Mouse (Mus musculus) cerebellum, adult 11-12 months (tissue): ENCODE measurements around the gene Scarb1.
A peak's percentile ranks its signal among the peaks of the same experiment; 100 is the strongest.

Experiments used
- DNase-seq: peaks from one replicate; pipeline ENCODE4 v3.0.0; 2022

The Scarb1 gene

GRCm38 (mm10) chr5:125268033-125268765, 72.7 kb downstream of the Scarb1 start:
- peak; percentile 67 for DNase-seq

GRCm38 (mm10) chr5:125267150-125267961, 73.5 kb downstream of the Scarb1 start:
- DNase-seq, result peak; percentile 79

- DNase-seq, result no peak
Observed at GRCm38 (mm10) chr5:125266128-125266527, 74.8 kb downstream of the Scarb1 start.

GRCm38 (mm10) chr5:125264700-125265099, 76.2 kb downstream of the Scarb1 start:
- DNase-seq, result no peak

- DNase-seq, result no peak
Observed at GRCm38 (mm10) chr5:125262578-125262977, 78.3 kb downstream of the Scarb1 start.

GRCm38 (mm10) chr5:125253917-125254316, 87.0 kb downstream of the Scarb1 start:
- DNase-seq, result no peak

GRCm38 (mm10) chr5:125253448-125253847, 87.4 kb downstream of the Scarb1 start:
- no peak for DNase-seq

- no peak for DNase-seq
Observed at GRCm38 (mm10) chr5:125252664-125253063, 88.2 kb downstream of the Scarb1 start.

GRCm38 (mm10) chr5:125251885-125252615, 88.8 kb downstream of the Scarb1 start:
- DNase-seq, result no peak

- DNase-seq, result no peak
Observed at GRCm38 (mm10) chr5:125249187-125249586, 91.7 kb downstream of the Scarb1 start.

GRCm38 (mm10) chr5:125246711-125247110, 94.2 kb downstream of the Scarb1 start:
- DNase-seq, result no peak

GRCm38 (mm10) chr5:125245534-125246151, 95.3 kb downstream of the Scarb1 start:
- no peak for DNase-seq

GRCm38 (mm10) chr5:125244825-125245533, 95.9 kb downstream of the Scarb1 start:
- no peak for DNase-seq

- DNase-seq, result no peak
Observed at GRCm38 (mm10) chr5:125243928-125244327, 97.0 kb downstream of the Scarb1 start.

GRCm38 (mm10) chr5:125242111-125242510, 98.8 kb downstream of the Scarb1 start:
- peak; percentile 79 for DNase-seq

GRCm38 (mm10) chr5:125241627-125242026, 99.3 kb downstream of the Scarb1 start:
- DNase-seq, result no peak

- no peak for DNase-seq
Observed at GRCm38 (mm10) chr5:125240124-125240781, 100.6 kb downstream of the Scarb1 start.

GRCm38 (mm10) chr5:125235874-125236273, 105.0 kb downstream of the Scarb1 start:
- DNase-seq, result no peak

- no peak for DNase-seq
Observed at GRCm38 (mm10) chr5:125235398-125235797, 105.5 kb downstream of the Scarb1 start.

- no peak for DNase-seq
Observed at GRCm38 (mm10) chr5:125234399-125234798, 106.5 kb downstream of the Scarb1 start.

GRCm38 (mm10) chr5:125233478-125233877, 107.4 kb downstream of the Scarb1 start:
- no peak for DNase-seq
